Mouse (Mus musculus) MEL (cell line): ENCODE data around the gene Usp40. TPM values are rescaled to one million over a fixed set of nuclear protein-coding genes. Genes with fewer than 3 reads are reported as not detected.

Experiments
- DNase-seq: peaks from one replicate; pipeline ENCODE4 v3.0.0; 2011; ENCODE audit warnings: low read depth, low spot score
- H3K27ac ChIP-seq: 2 replicates; pipeline ENCODE4 v1.5.1; 2012; ENCODE audit warnings: low read depth, mild to moderate bottlenecking, control low read depth, low read length, moderate library complexity; ENCODE audit not compliant: control insufficient read depth
- H3K27me3 ChIP-seq, 2 experiments: fragments of 150-350 bp in 1 of 2; sonication (generic) in 1 of 2; 2 replicates each; pipeline ENCODE4 v1.6.1; 2012; ENCODE audit warnings: low read length in 2 of 2, mild to moderate bottlenecking in 2 of 2, improper control_type of control experiment in 1 of 2, moderate library complexity in 1 of 2; ENCODE audit not compliant: insufficient read depth in 2 of 2, control insufficient read depth in 1 of 2
- H3K36me3 ChIP-seq, 2 experiments: 2 replicates each; pipeline ENCODE4 v1.6.1; 2012 to 2014; ENCODE audit warnings: low read length in 2 of 2, improper control_type of control experiment in 1 of 2, inconsistent platforms in 1 of 2, mild to moderate bottlenecking in 1 of 2; ENCODE audit not compliant: insufficient read depth in 2 of 2, control insufficient read depth in 1 of 2
- H3K4me1 ChIP-seq, 2 experiments: fragments of 150-350 bp in 1 of 2; sonication (generic) in 1 of 2; 2 replicates each; pipeline ENCODE4 v1.6.1; 2012; ENCODE audit warnings: low read length in 2 of 2, improper control_type of control experiment in 1 of 2, mild to moderate bottlenecking in 1 of 2; ENCODE audit not compliant: insufficient read depth in 2 of 2, control insufficient read depth in 1 of 2
- H3K4me3 ChIP-seq, 2 experiments: fragments of 150-350 bp in 1 of 2; sonication (generic) in 1 of 2; 2 replicates each; pipeline ENCODE4 v1.5.1; 2012; ENCODE audit warnings: low read depth in 2 of 2, low read length in 2 of 2, mild to moderate bottlenecking in 2 of 2, moderate library complexity in 2 of 2, control low read depth in 1 of 2, improper control_type of control experiment in 1 of 2; ENCODE audit not compliant: control insufficient read depth in 1 of 2, insufficient read depth in 1 of 2
- H3K79me2 ChIP-seq: 2 replicates; pipeline ENCODE4 v1.6.1; 2012; ENCODE audit warnings: mild to moderate bottlenecking, low read length, moderate library complexity; ENCODE audit not compliant: control insufficient read depth, poor library complexity, insufficient read depth
- H3K9ac ChIP-seq: 2 replicates; pipeline ENCODE4 v1.6.1; 2012; ENCODE audit warnings: low read depth, mild to moderate bottlenecking, control low read depth, low read length, moderate library complexity; ENCODE audit not compliant: control insufficient read depth, poor library complexity, severe bottlenecking
- H3K9me3 ChIP-seq: fragments of 150-350 bp; sonication (generic); replicated peaks from 2 replicates; pipeline ENCODE4 v1.6.1; 2012; ENCODE audit warnings: mild to moderate bottlenecking, low read length, improper control_type of control experiment, moderate library complexity; ENCODE audit not compliant: insufficient read depth
- CTCF ChIP-seq, 3 experiments: IDR thresholded peaks in 2 of 3; conservative IDR thresholded peaks in 1 of 3; 2 replicates each; pipeline ENCODE4 v1.5.1; 2011 to 2012; ENCODE audit warnings: low read length in 3 of 3, low read depth in 2 of 3, mild to moderate bottlenecking in 2 of 3, improper control_type of control experiment in 1 of 3, inconsistent platforms in 1 of 3, mixed read lengths in 1 of 3, moderate library complexity in 1 of 3; ENCODE audit not compliant: control insufficient read depth in 1 of 3, insufficient read depth in 1 of 3, poor library complexity in 1 of 3, severe bottlenecking in 1 of 3
- E2F4 ChIP-seq: IDR thresholded peaks from 2 replicates; pipeline ENCODE4 v1.6.1; 2011; ENCODE audit warnings: low read depth, low read length, improper control_type of control experiment, borderline replicate concordance
- ELF1 ChIP-seq: IDR thresholded peaks from 2 replicates; pipeline ENCODE4 v1.6.1; 2014; ENCODE audit warnings: low read depth, mild to moderate bottlenecking, inconsistent platforms, low read length, improper control_type of control experiment, moderate library complexity
- EP300 ChIP-seq, 2 experiments: IDR thresholded peaks; 2 replicates each; pipeline ENCODE4 v1.6.1; 2011; ENCODE audit warnings: improper control_type of control experiment in 2 of 2, low read length in 2 of 2, low read depth in 1 of 2, mild to moderate bottlenecking in 1 of 2
- GABPA ChIP-seq: IDR thresholded peaks from 2 replicates; pipeline ENCODE4 v1.6.1; 2012; ENCODE audit warnings: low read depth, mild to moderate bottlenecking, inconsistent platforms, low read length, improper control_type of control experiment, moderate library complexity
- JUND ChIP-seq: IDR thresholded peaks from 2 replicates; pipeline ENCODE4 v1.6.1; 2011; ENCODE audit warnings: low read depth, mild to moderate bottlenecking, improper control_type of control experiment, low read length
- MAFK ChIP-seq: IDR thresholded peaks from 2 replicates; pipeline ENCODE4 v1.6.1; 2011; ENCODE audit warnings: low read depth, mild to moderate bottlenecking, low read length, improper control_type of control experiment, borderline replicate concordance
- MXI1 ChIP-seq: IDR thresholded peaks from 2 replicates; pipeline ENCODE4 v1.6.1; 2011; ENCODE audit warnings: mild to moderate bottlenecking, low read depth, low read length, improper control_type of control experiment
- MYB ChIP-seq: IDR thresholded peaks from 2 replicates; pipeline ENCODE4 v1.6.1; 2011; ENCODE audit warnings: mild to moderate bottlenecking, low read depth, low read length, improper control_type of control experiment
- MYC ChIP-seq: IDR thresholded peaks from 2 replicates; pipeline ENCODE4 v1.6.1; 2011; ENCODE audit warnings: low read depth, mild to moderate bottlenecking, low read length, improper control_type of control experiment, moderate library complexity
- POLR2A ChIP-seq, 2 experiments: IDR thresholded peaks; 2 replicates each; pipeline ENCODE4 v1.6.1; 2011 to 2012; ENCODE audit warnings: low read length in 2 of 2, mild to moderate bottlenecking in 2 of 2, control low read depth in 1 of 2, improper control_type of control experiment in 1 of 2, low read depth in 1 of 2, moderate library complexity in 1 of 2; ENCODE audit not compliant: control insufficient read depth in 1 of 2, insufficient read depth in 1 of 2, poor library complexity in 1 of 2
- POLR2AphosphoS2 ChIP-seq: IDR thresholded peaks from 2 replicates; pipeline ENCODE4 v1.6.1; 2011; ENCODE audit warnings: low read length, improper control_type of control experiment
- SMC3 ChIP-seq: IDR thresholded peaks from 2 replicates; pipeline ENCODE4 v1.6.1; 2011; ENCODE audit warnings: low read depth, low read length, improper control_type of control experiment
- TBP ChIP-seq: IDR thresholded peaks from 2 replicates; pipeline ENCODE4 v1.8.0; 2011; ENCODE audit warnings: low read depth, low read length, improper control_type of control experiment
- TCF12 ChIP-seq: IDR thresholded peaks from 2 replicates; pipeline ENCODE4 v1.6.1; 2014; ENCODE audit warnings: low read depth, mild to moderate bottlenecking, inconsistent platforms, low read length, improper control_type of control experiment, moderate library complexity
- ZNF384 ChIP-seq: IDR thresholded peaks from 2 replicates; pipeline ENCODE4 v1.6.1; 2012; ENCODE audit warnings: low read depth, mild to moderate bottlenecking, inconsistent platforms, low read length, improper control_type of control experiment
- polyA plus RNA-seq, 2 experiments: library from polyadenylated mRNA; stranded (reverse) in 1 of 2; unstranded in 1 of 2; fragments of >175 nt in 1 of 2; fragments of >200 nt in 1 of 2; gene quantifications; 2 replicates each; pipeline versions ENCODE4 v1.2.1 to v1.2.4; 2012; ENCODE audit warnings: low replicate concordance in 2 of 2, low read depth in 1 of 2; ENCODE audit not compliant: insufficient read length in 2 of 2, insufficient read depth in 1 of 2, missing spikeins in 1 of 2
- total RNA-seq: library from RNA; depleted of rRNA; stranded (reverse); fragments of 300-350 nt; gene quantifications from 2 replicates; pipeline ENCODE4 v1.2.3, GENCODE M21; 2012

The Usp40 gene
- total and polyA plus RNA-seq, 3 experiments, result 8.9 to 10.1 TPM; not detected in 1

DNA sequence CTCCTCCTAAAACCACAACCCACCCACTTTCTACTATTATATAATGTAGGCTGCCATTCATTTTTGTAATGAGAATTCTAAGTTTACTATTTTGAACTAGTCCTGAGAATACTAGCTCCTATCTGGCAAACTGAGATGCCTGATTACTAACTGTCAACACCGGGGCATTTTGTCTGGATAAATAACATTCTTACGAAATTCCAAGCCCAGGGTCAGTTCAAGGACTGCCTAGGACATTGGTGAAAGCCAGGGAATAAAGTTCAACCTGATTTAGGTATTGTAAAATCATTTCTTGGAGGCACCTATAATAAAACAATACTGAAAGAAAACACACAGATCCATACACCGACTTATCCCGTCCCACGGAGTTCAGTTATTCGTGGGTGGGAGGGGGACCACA is 7.0 kb upstream of the Usp40 start:
- Histone ChIP-seq H3K36me3 (no peaks in the 10 kb centered on the region), H3K9me3 (no peaks in the 10 kb centered on the region), H3K79me2 (no peaks in the 10 kb centered on the region), H3K4me3 (no peak overlapping the region), H3K9ac (no peak overlapping the region), H3K27me3 (no peaks in the 10 kb centered on the region; a peak in 3 of 4 replicates), H3K4me1 (no peaks in the 10 kb centered on the region), H3K27ac (no peak overlapping the region)
- TF ChIP-seq MXI1, result no peak
- DNase-seq, result no peak

DNA sequence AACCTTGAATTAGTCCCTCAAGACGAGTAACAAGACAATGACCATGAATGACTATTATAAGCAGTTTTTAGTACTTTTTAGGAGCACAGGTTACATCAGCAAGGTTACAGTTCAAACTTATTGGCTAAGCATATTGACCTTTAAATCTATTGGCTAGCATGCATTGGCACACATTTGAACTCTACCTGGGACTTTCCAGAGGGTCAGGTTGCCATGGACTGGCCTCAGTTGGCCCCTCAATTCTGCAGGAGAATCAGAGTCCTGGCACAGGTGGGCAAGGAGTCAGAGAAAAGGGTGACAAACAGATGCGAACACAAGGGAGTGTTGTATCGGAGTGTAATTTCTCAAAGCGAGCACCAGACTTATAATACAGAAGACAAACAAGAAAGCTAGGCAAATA is 6.3 kb upstream of the Usp40 start:
- Histone ChIP-seq H3K36me3 (no peaks in the 10 kb centered on the region), H3K4me1 (no peaks in the 10 kb centered on the region), H3K9ac (no peak overlapping the region), H3K27me3 (no peaks in the 10 kb centered on the region; a peak in 2 of 4 replicates), H3K4me3 (no peak overlapping the region), H3K9me3 (no peaks in the 10 kb centered on the region), H3K79me2 (no peaks in the 10 kb centered on the region), H3K27ac (no peak overlapping the region)
- no peak for DNase-seq
- TF ChIP-seq MYB, result no peak
- no peak for TF ChIP-seq MYC
- no peak for TF ChIP-seq ELF1
- no peak for TF ChIP-seq SMC3
- no peak for TF ChIP-seq ZNF384
- no peak for TF ChIP-seq TCF12
- TF ChIP-seq MXI1, result no peak
- TF ChIP-seq POLR2A (IDR thresholded peaks at IDR 0.05; ENCODE audit: control insufficient read depth in 1 of 2, insufficient read depth in 1 of 2, low read depth in 1 of 2, low read length in 2 of 2, poor library complexity in 1 of 2), result no peak
- no peak for TF ChIP-seq JUND
- TF ChIP-seq E2F4, result no peak
- TF ChIP-seq CTCF (IDR thresholded peaks at IDR 0.05 in 2 of 3, conservative IDR thresholded peaks at IDR 0.05 in 1 of 3; ENCODE audit: control insufficient read depth in 1 of 3, insufficient read depth in 1 of 3, low read depth in 2 of 3, low read length in 3 of 3, poor library complexity in 1 of 3, severe bottlenecking in 1 of 3), result no peak
- no peak for TF ChIP-seq GABPA
- no peak for TF ChIP-seq MAFK

DNA sequence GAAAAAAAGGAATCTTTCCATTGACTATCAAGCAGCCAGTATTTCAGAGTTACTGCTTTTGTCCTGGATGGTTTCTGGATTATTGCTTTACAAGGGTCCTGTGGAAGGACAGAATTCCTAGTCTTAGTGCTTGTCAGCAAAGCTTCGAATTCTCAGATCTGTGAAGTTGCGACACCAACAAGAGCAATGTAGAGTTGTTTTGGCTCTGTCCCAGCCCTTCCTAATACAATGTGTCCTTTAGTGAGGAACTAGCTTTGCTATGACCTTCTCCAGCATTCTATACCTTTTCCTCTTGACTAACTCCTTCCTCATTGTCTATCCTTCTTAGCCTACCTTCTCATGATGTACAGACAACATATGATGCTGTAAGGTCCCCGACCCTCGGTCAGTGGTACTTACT is 5.8 kb upstream of the Usp40 start:
- no peak overlapping the region for H3K27ac ChIP-seq
- H3K27me3 ChIP-seq, result no peaks in the 10 kb centered on the region; a peak in 2 of 4 replicates
- no peak overlapping the region for H3K4me3 ChIP-seq
- H3K9me3 ChIP-seq, result no peaks in the 10 kb centered on the region
- no peaks in the 10 kb centered on the region for H3K79me2 ChIP-seq
- H3K9ac ChIP-seq, result no peak overlapping the region
- DNase-seq, result no peak
- TF ChIP-seq E2F4, result no peak
- TF ChIP-seq EP300 (IDR thresholded peaks at IDR 0.05; ENCODE audit: low read depth in 1 of 2, low read length in 2 of 2), result no peak
- TF ChIP-seq MYC, result no peak
- no peak for TF ChIP-seq TBP
- no peak for TF ChIP-seq POLR2AphosphoS2
- TF ChIP-seq POLR2A (IDR thresholded peaks at IDR 0.05; ENCODE audit: control insufficient read depth in 1 of 2, insufficient read depth in 1 of 2, low read depth in 1 of 2, low read length in 2 of 2, poor library complexity in 1 of 2), result no peak
- no peaks in the 10 kb centered on the region for H3K4me1 ChIP-seq
- H3K36me3 ChIP-seq, result no peaks in the 10 kb centered on the region
